Mouse (Mus musculus): ENCODE measurements at regions not wholly inside any gene's neighbourhood (a gene's known extent, or its start where the extent isn't known, plus 50 kb on each side); places are given as distances from the start of the nearest gene placed in this dataset.

DNA sequence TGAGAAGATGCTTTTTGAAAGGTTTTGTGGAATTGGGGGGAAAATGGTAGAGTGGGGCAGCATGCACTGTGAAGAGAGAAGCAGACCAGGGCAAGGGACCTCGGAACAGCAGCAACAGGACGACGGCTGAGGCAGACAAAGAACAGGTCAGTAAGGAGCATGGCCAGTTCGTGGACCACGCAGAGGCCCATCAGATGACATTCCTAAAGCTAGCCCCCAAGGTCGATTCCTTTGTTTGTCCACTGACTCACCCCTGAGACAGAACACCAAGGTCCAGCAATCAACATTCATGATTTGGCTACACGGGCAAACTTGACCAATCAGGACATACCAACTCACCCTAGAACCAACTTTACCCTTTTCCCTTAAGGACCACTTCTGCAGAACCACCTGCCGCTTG, 160.0 kb downstream of the Fam76b start:
- no peak for DNase-seq

DNA sequence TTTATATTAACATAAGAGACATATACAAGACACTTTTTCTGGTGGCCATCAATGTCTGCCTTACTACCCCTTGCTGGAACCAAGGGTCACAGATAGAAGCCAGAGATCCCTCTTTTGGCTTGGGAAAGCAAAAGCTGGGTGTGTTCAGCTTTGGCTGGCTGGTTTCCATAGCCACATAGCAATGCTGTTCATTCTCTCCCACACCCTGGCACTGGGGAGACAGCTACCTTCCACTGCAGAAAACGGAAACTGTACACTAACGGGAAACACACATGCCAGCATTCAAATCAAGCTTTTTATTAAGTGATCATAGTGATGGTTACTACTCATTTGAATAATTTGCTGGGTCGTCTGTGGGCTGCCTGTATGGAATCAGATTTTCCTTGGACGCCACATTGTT, 161.4 kb downstream of the Fam76b start:
- DNase-seq, result peak; percentile 57

DNA sequence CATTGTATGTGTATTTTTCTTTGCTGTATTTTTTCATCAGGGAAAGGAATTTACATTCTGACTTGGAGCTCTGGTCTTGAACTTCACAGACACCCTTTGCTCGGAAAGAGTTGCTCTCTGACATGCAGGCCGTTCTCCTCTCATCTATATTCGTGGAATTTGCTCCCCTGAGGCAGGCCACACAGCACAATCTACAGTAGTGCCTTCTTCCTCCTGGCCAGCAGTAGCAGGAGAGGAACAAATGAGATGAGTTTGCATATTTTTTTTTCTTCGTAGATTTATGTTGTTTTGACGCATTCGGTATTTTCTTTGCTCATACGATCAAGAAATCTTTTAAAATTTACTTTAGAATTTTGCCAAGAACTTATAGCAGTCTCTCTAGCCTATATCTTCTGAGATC, 163.4 kb downstream of the Fam76b start:
- DNase-seq, result no peak

DNA sequence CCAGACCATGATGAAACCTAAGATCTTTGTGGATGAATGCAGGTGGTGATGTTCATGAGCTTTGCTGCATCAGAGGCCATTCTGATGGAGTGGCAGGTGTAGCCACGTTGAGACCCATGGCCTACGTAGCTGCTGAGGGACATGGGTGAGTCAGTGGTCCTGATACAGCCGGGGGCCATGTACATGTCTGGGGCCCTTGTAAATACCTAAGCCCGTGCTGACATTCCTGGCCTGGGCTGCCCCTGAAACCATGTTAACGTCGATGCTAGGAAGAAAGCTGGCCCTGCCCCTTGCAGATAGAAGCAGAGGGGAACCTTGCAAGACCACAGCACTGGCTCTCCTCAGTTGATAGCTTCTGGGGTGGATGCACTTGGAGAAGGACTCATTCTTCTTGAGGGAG, 165.2 kb downstream of the Fam76b start:
- DNase-seq, result no peak

DNA sequence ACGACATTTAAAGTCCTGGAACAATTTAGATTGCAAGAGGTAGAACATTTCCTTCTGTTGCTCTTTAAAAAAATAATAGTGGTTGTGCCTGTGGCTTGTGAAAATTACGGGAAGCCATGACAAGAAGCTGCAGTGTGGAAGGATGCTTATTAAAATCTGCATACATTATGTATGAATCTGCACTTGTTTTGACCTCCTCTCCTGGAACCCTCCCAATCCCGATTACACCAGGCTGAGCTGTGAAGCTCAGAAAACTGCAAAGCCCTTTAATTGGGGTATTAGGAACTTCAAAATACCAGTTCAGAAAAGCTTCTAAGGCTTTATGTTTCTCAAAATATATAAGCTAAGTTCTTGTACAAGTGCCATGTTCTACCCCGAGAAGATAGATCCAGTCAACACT, 171.8 kb downstream of the Fam76b start:
- no peak for DNase-seq

DNA sequence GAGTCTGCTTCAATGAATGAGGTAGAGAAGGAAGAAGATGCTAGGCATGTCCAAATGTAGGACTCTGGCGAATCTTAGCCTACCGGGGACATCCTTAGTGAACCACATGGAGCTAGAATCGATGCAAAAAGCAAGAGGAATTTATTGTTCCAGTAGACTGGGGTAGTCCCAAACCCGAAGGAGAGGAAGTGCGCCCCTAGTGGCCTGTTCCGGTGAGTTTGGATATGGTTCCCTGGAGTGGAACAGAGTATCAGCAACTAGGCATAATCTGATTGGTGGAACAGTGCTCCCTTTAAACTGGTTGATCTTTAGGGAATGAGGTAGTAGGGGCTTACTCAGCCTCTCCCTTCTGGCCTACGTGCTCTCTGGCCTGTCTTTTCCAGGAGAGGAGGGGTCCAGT, 174.0 kb downstream of the Fam76b start:
- DNase-seq, result peak; percentile 39

DNA sequence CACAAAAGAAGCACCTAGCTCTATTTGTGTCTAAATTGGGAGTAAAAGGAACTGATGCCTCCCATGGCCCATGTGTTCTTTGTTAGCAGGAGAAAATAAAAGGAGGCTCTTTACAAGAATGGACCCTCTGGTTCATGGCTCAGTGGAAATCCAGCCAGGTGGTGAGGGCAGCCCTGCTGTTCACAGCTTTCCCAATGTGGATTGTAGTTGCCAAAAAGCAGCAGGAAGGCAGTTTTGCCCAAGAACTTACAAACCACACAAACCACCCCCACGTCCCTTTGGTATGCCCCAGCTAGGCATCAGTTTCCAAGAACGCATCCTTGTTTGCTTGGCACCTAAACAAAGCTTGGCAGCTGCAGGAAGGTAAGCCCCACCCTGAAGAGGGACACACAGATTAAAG, 174.7 kb downstream of the Fam76b start:
- DNase-seq, result no peak

DNA sequence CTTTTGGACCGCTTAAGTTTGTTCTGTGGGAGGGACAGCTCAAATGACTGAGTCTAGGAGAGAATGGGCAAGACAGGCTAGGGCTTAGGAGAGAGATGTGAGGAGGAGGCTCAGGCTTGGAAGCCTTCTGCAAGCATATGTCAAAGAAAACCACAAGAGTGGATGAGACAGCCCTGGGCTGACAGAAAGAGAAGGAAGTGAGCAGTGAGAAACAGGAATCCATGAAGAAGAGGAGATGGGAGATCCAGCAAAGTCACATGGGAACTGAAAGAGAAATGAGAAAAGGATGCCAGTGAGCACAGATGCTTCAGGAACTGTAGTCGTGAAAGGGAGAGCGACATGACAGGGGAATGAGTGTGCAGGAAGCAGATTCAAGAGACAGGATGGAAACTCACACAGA, 175.6 kb downstream of the Fam76b start:
- DNase-seq, result no peak

DNA sequence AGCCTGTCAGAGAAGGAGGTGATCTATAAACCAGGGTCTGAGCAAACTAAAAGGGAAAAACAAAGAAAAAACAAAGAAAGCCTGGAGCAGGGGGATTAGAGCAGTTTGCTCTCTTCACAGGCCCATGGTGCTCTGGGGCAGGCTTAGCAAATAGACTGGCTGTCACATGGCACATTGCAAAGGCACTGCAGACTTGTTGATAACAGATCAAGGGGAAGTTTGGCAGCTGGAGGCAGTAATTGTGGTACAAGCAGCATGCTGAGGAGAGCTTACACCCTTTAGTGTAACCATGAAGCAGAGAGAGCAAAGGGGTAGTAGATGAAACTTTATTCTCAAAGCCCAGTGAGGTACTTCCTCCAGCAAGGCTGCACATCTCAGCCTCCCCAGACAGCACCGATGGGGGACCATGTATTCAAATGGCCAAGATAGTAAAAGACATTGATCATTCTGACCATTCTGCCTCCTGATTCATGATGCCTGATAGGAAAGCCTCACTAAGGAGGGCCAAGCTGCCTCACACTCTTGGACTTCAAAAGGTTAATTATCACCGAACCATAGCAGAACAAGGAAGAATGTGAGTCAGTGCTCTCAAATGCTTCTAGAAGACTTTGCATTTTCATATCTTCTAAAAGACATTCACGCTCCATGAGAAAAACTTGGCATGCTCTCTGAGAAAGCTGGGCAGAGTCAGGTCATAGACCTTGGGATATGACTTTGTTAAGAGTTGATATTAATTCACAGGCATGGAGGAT, 178.9 kb downstream of the Fam76b start:
- DNase-seq, result no peak

DNA sequence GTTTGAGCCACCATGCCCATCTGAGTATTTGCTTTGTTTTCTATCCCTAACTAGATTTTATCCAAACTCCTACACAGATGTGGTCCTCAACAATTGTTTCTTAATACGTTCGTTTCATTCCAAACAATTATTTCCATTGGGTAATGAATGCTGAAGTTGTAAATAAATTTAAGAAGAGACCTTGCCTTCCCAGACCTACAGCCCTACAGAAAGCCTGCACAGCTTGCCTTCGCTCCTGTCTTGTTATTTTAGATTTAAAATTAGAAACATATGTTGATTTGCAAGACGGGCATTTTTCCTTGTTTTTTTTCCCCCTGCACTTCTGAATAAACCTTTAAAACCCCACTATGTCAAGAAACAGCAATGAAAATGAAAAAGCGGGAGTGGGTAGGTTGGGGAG, 181.9 kb downstream of the Fam76b start:
- no peak for DNase-seq

DNA sequence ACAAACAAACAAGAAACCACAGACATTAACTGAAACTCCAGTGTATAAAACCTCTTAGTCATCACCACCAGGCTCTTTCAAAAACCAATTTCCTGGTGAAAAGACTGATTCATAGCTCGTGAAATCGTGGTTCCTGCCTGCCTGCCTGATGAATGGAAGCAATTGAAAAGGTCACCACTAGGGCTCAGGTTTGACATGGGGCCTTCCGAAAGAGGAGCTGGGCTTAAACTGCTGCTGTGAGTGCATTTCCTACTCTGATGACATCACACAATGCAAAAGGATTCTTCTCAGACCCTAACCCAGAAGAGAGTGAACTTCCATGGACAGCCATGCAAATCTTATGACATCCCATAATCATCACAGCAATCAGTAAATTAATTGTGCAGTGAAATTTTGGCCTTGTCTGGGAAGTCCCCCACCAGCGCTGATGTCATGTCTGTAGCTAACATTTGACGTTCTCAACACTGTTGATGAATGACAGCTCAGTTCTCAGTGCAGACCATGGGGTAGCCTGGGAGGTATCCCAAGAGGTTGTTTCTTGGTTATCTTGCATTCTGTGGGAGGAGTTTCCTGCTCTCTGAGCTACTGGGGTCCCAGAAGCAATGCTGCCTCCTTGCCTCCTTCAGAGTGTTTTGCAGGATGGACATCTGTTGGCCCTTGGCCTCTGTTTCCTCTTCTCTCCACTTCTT, 182.9 kb downstream of the Fam76b start:
- no peak for DNase-seq

DNA sequence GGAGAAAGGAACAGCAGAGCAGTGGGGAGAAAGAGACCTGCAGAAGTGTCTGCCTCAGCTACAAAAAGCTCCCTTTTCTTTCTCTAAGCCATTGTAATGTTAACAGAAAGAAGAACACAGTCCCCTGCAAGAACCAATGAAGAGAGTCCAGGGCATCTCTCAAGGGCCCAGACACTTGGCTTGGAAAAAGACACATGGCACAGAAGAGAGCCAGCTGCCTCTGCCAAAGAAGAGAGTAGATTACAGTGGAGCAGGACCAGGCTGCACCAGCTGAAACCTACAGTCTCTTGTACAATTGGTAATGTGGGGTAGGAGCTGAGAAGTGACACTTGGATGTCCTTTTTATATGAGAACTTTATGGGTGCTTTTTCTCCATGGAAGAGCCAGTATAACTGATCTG, 196.7 kb downstream of the Fam76b start:
- no peak for DNase-seq

DNA sequence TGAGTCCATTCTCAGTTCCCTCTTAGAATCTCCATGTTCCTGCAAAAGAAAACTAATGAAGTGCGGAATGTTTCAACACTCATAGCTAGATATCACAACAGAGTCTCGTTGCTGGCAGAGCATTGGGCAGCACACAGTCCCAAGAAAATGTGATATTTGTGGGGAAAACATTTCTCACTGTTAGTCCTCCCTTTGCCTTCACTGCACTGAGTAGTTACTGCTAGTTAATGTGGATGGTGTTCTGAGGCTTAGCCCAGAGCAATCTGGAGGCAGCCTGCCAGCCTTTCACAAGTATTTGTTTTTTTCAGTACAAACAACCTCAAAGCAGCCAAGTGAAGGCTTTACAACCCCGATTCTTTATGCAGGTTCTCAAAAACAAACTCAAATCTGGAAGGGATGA, 197.2 kb downstream of the Fam76b start:
- DNase-seq, result no peak

DNA sequence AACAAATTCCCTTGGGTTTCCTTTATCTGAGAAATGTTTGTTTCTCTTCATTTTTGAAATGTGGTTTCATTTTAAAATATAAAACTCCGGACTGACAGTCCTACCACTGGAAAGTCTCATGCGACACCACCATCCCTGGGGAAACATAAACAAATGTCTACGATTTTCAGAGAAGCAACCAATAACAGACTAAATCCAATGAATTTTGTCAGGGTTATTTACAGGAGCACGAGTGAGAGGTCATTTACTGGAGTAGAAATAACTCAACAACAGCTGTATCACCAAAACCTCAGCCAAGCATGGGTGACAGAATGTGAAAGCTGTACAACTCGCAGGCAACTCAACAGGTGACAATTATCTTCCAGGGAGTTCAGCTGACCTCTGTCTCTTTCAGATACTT, 200.5 kb downstream of the Fam76b start:
- DNase-seq, result no peak

DNA sequence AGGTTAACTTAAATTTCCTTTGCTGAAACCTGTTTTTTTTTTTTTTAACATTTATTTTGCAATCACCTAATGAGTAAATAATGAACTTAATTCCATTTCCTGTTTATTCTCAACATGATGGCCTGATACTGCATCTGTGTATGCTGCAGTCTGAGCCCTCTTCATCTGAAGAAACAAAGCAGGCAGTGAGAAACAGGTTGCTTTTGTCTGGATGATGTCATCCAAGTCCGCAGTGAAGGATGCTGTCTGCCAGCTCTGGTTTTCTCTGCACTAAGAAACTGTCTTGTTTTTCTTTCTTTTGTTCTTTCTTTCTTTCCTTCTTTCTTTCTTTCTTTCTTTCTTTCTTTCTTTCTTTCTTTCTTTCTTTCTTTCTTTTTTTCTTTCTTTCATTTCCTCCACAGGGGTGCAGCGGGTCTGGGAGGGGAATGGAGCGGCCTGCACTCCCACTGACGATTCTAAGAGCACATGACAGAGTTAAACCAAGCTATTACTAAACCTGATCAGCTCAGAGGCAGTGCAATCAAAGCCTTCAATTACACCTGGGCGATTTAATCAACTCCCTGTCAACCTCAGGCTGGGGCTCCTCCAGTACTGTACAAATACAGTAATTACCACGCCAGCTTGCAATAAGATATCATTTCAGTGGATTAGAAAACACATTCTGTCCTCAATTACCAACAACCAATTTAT, 204.0 kb downstream of the Fam76b start:
- DNase-seq, result no peak

DNA sequence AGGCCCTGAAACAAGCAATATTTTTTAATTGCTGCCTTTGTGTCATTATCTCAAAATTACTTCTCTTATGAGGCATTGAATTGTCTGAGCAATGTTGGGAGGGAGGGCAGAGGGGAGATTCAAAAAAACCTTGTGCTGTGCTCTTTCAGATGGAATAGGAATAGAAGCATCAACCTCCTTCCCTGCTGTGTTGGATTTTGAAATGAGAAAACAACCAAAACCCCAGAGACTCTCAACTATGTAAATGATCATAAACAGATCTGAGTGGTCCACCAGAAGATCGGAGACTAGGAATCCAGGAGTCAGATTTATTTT, 204.5 kb downstream of the Fam76b start:
- no peak for DNase-seq

DNA sequence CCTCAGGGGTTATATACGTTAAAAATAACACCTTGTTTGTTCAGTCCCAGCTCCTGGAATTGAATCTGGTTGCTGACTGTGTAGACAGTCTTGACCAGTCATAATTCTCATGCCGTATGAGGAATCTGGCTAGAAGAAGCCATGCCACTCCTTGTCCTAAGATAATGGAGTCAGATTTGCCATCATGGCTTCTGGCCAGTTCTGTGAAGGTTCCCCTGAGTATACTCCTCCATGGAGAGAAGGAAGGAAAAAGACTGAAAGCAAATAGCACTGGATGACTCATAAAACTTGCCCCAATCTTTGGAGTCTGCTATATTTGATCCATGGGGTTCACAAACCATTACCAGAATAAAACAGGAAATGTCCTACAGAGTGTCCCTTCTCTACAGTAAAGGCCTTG, 208.0 kb downstream of the Fam76b start:
- no peak for DNase-seq

DNA sequence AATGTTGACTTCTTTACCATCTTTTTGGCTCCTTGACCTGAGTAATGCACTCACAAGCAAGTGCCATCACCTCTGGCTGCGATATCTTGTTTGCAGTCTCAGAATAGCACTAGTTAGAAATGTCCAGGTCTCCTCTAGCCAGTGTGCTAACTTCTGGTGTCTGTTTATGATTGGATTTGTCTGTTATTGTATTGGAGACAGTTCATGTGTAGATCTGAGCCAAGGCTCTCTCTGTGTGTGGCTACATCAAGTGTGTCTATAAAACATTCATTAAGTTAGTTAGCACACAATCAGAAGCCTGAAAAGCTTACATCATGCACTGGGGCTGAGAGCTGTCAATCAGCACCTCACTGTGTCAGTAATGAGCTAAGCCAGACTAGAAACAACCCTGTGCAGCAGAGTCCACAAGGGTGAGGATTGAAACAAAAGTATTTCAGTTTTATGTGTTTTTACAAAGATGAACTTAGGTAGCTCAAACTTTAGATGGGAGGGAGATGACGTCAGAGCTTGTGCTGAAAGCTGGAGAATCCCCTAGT, 214.5 kb downstream of the Fam76b start:
- peak; percentile 32 for DNase-seq

DNA sequence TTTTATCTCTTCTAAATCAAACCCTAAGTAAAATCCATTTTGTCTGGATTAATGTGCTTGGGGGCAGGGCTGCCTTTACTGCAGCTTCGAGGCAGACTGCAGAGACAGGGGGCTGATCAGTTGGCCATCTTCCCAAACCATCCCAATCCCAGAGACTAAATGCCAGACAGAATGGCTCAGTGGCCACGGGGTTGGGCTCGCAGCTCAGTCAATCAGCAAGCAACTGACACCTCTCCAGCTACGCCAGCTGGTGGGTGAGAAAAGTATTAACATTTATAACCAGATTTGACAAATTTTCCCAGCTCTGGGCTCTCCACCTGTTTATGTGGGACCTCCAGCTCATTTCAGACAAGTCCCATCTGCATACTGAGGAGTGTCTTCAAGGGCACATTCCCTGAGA, 220.7 kb downstream of the Fam76b start:
- DNase-seq, result no peak

DNA sequence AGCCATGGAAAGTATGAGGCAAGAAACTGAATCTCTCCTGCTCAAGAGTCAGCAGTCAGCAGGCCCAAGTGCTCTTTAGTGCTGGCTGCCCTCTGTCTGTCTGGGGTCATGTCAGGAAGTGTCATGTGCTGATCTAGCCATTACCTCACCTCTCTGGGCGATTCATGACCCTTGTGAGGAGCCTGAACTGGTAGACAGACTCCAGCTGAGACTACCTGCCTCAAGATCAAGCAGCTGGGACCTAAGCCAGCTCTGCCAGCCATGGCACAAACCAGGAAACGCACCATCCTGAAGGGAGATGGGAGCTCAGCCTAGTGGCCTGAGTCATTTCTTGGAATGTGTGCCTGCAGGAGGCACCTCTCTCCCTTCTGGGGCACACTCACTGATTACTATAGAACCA, 221.2 kb upstream of the Sesn3 start:
- DNase-seq, result no peak

DNA sequence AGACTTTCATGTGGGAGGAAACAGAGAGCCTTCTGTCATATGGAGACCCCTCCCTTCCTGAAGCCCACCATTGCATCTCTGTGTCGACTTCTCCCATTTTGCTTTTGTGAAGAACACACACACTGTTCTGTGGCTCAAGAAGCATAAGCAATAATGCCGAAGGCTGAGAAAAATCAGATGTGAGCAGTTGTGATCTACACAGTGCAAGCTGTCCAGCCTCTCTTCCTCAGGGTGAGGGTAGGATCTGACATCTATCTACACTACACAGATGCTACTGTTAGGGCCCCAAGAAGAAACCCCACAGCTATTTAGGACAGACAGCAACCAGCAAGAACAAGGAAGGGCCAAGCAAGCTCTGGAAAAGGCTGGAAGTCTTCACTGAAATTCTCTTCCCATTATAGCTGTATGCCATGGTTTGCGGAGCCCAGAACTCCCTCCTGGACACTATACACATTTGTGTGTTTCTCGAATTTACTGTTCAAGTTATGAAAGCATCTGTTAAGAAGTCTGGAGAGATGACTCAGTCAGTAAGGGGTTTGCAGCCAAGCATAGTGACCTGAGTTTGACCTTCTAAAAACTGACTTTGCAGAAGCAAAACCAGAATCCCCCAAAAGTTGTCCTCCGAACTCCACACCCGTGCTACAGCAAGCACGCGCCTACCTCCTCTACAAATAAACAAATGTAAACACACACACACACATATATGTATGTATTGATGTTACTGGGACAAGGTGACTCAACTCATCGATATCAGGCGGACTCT, 218.3 kb upstream of the Sesn3 start:
- no peak for DNase-seq

DNA sequence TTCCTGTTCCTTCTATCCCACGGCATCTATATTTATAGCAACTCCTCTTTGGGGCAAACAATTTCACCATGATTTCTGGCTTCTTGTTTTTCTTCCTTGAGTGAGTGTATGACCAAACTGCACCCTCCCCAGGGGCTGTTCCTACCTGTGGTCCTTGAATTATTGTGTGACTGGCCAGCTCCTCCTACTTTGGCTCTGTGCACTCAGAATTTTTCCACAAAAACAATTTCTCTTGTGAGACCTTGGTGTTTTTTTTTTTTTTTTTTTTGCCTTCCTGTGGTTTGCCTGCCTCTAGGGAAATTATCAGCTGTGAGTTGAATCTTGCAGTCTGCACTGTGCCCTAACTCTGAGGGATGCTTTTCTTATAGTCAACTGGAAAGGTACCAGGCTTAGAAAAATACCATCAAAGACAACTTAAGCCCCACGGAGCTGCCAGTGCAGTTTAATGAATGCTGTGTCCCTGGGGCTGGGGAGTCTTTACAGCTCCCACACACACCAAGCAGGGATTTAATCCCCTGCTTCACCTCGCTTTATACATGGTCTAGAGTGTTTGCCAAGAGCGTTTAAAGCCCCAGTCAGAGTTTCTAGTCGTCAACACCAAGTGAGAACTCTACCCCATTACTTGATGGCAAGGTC, 216.2 kb upstream of the Sesn3 start:
- no peak for DNase-seq

All from heart, postnatal 4 days (tissue).